Mouse (Mus musculus) urinary bladder, adult 2 months (tissue): Measurements from ENCODE around the gene Rbck1. TPM values are rescaled to one million over a fixed set of nuclear protein-coding genes. Genes with fewer than 3 reads are reported as not detected.
A peak's percentile ranks its signal among the peaks of the same experiment; 100 is the strongest.

Experiments
- DNase-seq: peaks from one replicate; pipeline ENCODE4 v3.0.0; 2022; ENCODE audit warnings: low spot score
- polyA plus RNA-seq: library from polyadenylated mRNA; depleted of rRNA; stranded (reverse); fragments of >200 nt; gene quantifications from 2 replicates; pipeline ENCODE4 v1.2.3, GENCODE M21; 2012

Rbck1 gene
- polyA plus RNA-seq, 1 experiment = 110 TPM

DNA sequence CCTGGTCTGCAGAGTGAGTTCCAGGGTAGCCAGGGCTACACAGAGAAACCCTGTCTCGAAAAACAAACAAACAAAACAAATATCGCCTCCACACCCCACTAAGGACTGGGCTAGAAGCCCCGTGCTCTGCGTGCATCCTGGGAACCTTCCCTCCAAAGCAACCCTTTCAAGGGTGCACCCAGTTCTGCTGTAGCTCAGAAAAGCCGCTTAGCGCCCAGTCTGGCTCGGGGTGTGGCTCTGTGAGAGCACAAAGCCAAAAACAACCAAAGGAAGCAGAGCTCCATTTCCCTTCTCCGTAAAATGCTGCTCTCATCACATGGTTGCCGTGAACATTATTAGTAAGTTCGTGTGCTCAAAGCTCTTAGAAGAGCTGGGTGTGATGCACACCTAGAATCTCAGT is 11.9 kb upstream of the Rbck1 start:
- DNase-seq = no peak

DNA sequence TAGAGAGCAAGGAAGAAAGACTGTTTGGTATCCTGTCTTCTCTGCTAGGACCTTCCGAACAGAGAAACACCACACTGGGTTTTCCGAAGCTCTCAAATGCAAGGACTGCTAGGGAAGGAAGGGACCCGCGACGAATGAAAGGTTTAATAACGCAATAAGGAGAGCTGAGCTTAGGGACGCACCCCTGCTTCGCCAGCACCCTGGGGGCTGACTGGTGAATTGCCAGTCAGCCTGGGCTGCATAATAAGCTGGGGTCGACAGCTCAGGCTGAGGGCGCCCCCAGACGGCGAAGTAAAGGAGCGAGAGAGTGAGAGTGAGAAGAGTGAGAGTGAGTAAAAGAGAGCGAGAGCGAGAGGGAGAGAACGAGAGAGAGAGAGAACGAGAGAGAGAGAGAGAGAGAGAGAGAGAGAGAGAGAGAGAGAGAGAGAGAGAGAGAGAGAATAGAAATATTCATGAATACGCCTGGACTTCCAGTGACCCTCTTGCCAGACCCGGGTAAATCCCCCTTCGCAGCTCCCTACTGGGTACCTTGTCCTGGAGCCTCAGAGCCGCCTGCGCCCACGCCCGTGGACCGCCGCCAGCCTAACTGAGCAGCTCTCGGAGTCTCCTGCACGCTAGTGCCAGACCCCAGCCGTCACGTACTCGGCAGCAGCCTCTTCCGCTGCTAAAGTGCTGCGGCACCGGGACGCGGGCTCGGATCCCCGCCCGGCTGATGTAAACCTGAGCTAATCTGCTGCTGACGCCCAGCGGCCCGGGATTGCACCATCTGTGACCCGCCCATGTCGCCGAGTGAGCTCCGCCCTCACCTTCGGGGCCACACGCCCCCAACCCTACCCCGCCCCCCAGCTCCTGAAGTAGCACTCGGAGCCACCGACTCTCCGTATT is 11.1 kb upstream of the Rbck1 start, which contains the start of gene Trib3:
TSS of gene Trib3 (minus strand) at position 704 of the 885 bp plus-strand sequence.
- DNase-seq = peak; percentile 66

DNA sequence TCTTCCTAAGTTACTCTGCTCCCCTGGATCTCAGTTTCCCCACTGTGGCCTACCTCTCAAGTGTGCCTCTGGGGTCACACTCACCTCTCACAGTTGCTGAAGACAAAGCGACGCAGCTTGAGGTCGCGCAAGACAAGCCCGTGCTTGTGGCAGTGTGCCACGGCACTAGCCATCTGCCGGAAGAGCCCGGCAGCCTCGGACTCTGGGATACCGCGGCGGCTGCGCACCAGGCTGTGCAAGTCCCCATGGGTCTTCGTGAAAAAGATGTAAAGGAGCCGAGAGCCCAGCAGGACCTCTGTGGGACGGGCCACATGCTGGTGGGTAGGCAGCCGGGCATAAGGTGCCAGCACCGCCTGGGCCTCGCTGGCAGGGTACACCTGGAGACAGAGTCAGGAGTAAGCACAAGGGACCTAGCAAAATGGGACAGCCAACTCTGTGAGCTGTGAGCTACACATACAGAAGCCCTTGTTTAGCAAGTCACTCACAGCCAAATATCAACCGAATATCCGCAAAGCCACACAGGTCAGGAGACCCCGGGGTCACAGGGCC is 7.3 kb upstream of the Rbck1 start:
- no peak for DNase-seq

DNA sequence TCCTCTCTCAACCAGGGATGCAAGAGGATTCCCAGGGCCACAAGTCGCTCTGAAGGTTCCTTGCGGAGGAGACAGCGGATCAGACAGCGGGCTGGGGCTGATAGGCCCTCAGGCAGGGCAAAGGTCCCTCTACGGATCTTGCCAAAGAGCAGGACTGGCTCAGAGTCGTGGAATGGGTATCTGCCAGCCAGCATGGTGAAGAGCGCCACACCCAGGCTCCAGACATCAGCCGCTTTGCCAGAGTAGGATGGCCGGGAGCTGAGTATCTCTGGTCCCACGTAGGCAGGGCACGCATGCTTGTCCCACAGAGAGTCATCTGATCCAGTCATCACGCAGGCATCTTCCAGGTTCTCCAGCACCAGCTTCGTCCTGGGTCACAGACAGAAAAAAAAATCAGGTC is 5.9 kb upstream of the Rbck1 start:
- DNase-seq = no peak

DNA sequence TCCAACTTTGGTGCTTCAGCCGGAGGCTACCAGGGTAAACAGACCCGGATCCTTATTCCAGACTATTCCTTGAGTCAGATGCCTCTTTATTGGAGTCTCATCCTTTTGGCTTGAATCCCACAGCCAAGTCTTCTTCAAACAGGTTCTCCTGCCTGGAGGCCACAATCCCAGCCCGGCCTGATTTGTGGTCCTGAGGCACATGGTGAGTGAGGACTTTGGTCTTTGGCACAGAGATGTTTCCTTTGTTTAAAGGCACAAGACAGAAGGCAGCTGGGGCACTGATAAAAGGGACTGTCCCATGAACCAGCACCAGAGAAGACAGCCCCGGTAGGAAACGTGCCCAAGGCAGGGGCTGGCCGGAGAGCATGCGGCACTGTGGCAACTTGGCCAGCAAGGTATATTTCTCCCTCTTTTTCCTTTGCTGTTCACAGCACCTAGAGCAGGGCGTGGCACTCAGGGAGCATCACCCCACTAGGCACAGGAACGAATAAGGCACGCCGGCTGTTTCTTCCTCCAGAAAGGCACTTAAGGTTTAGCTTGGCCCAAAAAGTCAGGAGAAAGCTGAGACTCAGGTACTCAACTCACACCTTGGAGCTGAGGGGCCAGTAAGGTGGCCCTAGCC is 5.2 kb upstream of the Rbck1 start:
- DNase-seq = no peak

DNA sequence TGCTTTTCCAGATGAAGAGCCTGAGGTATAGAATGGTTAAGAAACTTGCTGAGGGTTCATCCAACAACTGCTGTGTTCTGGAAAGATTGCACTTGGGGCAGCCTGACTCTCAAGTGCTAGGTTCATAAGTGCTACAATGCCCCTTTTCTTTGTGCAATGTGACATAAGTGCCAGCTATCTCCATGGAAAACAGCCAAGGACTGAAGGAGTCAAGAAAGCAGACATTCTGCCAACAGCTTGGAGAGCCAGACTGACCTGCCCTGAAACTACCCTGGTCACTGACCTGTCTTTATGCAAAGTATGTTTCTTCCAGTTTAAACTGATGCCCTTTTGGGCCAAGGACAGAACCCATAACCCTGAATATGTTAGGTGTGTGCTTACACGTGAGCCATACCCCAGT is 4.4 kb upstream of the Rbck1 start:
- DNase-seq = no peak

- no peak for DNase-seq
Observed at GRCm38 (mm10) chr2:152335289-152335820, 2.9 kb upstream of the Rbck1 start.

DNA sequence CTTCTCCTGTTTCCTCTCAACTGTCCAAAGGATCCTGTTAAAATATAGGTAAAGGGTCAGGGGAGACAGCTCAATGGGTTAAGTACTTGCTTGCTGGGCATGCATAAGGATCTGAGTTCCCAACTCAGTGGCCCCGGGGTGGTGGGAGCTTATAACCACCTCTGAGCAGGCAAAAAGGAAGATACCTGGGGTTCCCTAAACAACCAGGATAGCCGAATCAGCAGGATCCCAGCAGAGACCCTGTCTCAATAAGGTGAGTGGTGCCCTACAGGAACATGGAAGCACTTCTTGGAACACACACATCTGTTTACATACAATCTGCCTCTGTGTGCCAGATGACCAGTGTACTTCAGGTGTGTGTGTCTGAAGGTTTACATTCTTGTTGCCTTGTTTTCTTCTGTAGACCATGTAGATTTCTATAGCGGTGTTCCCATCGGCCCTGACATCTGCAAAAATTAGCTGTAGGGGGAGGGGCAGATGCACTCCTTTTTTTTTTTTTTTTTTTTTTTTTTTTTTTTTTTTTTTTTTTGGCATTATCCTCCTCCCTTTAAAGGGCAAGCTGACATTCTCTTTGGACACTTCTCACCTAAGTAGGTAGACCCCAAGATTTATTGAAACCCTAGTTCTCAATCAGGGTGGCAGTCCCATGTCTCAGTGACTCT is 1.0 kb upstream of the Rbck1 start:
- no peak for DNase-seq

GRCm38 (mm10) chr2:152330858-152331423 is 1.5 kb downstream of the Rbck1 start:
- no peak for DNase-seq

- no peak for DNase-seq
Observed at GRCm38 (mm10) chr2:152327980-152328379, 4.5 kb downstream of the Rbck1 start.

DNA sequence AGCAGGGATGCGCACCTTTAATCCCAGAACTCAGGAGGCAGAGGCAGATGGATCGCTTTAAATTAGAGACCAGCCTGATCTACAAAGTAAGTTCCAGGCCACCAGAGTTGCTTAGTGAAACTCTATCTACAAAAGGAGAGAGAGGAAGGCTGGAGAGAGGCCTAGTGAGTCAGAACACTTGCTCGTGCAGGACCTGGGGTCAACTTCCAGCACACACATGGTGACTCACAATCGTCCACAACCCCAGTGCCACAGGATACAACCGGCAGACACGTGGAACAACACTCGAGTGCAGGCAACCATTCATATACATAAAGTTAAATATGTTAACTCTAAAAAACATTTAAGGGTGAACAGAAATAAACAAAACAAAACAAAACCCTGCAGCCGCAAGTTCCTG is 5.8 kb downstream of the Rbck1 start:
- no peak for DNase-seq

DNA sequence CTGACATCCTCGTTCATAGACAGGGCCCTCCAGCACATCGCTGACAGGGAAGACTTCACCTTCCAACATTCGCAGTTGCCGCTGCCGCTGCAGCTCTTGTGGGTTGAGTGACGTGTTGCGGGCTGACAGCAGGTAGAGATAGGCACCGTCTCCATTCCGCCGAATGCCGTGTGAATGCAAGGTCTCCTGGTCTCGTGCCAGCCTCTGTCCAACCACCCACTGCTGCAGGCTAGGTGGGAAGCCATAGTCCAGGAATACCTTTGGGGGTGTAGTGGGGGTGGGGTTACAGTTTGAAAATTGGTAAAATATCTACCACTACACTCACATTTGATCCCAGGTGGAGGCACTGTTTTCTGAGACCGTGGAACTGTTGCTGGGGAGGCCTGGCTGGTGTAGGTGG is 6.3 kb downstream of the Rbck1 start:
- no peak for DNase-seq

DNA sequence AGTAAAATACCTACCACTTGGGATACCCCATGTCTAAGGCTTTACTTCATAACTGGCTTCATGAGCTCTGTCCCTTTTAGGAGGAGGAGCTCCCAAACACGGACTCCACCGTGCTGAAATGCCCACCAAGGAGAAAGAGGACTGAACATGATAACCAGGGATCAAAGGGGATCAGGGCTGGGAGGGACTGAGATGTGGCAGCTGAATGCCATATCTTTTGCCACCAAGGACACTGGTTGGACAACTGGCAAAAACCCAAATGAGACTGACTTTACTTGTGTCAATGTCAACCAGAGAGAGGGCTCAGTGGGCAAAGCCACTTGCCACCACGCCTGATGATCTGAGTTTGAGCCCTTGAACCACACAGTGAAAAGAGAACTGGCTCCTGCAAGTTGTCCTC is 7.6 kb downstream of the Rbck1 start:
- no peak for DNase-seq

- DNase-seq = no peak
Observed at GRCm38 (mm10) chr2:152323971-152324370, 8.5 kb downstream of the Rbck1 start.

DNA sequence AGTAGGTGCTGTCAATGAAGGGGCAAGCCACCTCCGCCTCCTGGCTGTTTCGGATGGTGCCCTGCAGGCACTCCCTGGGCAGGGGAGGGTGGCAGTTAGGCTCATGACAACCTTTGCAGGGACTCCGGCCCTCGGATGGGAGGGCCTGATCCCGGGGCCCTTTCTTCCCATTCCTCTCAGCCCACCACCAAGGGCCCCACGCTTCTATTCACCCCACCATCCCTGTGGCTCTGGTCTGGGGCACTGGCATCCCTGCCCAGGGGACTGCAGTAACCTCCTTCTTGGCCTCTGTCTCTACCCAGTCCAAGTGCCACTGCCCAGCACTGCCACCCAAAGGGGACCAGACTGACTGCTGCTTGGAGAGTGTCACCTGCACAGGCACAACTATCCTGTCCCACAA is 10.3 kb downstream of the Rbck1 start:
- DNase-seq = no peak

- no peak for DNase-seq
Observed at GRCm38 (mm10) chr2:152321558-152321957, 10.9 kb downstream of the Rbck1 start.

- no peak for DNase-seq
Observed at GRCm38 (mm10) chr2:152317054-152317453, 15.4 kb downstream of the Rbck1 start.

DNA sequence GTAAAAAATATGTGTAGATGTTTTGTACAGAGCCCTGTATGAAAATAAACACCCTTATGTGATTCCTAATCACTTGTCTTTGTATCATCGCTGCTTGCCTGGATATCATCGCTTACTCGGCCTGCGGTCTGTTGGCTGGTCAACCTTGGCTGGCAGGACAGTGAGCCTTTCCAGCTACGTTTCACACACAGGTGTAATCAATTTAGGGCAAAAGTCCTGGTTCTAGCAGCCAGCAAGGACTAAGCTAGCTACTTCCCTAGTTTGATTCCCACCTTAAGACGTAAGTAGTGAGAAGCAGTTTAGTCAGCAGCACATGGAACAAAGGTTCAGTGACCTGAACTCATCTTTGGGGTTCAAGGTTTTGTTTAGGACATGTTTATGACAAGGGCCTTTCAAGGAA is 18.5 kb downstream of the Rbck1 start:
- no peak for DNase-seq

- no peak for DNase-seq
Observed at GRCm38 (mm10) chr2:152312996-152313395, 19.5 kb downstream of the Rbck1 start.

GRCm38 (mm10) chr2:152307186-152307585 is 25.3 kb downstream of the Rbck1 start:
- DNase-seq = no peak

DNA sequence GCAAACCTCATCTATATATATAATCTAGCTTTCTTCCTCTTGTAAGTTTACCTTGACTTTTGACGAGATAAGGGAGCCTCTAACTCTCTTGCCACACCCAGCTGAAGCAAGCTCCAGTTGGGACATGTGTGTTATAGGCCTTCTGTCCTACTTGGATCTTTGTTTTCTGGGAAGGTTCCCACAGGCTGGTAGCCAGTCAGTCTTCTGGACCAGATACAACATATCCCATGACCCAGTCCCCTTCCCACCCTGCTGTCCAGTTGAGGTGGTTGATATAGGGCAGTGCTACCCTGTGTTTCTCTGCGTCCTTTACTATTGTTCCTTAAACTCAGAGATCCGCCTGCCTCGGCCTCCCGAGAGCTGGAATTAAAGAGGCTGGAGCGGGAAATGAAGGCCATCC is 27.0 kb downstream of the Rbck1 start:
- DNase-seq = no peak

DNA sequence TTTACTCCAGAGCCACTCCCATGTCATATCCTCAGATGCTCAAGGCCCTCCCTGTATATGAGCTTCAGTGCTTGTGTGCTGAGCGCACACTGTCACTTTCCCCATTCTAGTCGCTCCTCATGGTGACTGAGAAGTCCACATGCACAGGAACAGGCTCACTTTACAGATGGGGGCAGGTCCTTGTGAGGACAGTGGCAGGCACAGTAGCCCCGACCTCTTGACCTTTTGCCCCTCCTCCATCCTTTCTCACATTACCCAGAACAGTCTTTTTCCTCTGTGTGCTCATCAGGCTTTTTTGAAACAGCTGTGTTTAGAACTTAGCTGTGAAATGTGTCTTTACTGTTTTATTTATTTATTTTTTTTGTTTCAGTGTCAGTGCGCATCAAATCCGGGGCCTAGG is 28.7 kb downstream of the Rbck1 start:
- no peak for DNase-seq
